Mouse (Mus musculus): ENCODE data around the gene Cxcl15. TPM values are rescaled to one million over a fixed set of nuclear protein-coding genes. Genes with fewer than 3 reads are reported as not detected.

Gene Cxcl15
- total and polyA plus RNA-seq, 3 experiments, result not detected

DNA sequence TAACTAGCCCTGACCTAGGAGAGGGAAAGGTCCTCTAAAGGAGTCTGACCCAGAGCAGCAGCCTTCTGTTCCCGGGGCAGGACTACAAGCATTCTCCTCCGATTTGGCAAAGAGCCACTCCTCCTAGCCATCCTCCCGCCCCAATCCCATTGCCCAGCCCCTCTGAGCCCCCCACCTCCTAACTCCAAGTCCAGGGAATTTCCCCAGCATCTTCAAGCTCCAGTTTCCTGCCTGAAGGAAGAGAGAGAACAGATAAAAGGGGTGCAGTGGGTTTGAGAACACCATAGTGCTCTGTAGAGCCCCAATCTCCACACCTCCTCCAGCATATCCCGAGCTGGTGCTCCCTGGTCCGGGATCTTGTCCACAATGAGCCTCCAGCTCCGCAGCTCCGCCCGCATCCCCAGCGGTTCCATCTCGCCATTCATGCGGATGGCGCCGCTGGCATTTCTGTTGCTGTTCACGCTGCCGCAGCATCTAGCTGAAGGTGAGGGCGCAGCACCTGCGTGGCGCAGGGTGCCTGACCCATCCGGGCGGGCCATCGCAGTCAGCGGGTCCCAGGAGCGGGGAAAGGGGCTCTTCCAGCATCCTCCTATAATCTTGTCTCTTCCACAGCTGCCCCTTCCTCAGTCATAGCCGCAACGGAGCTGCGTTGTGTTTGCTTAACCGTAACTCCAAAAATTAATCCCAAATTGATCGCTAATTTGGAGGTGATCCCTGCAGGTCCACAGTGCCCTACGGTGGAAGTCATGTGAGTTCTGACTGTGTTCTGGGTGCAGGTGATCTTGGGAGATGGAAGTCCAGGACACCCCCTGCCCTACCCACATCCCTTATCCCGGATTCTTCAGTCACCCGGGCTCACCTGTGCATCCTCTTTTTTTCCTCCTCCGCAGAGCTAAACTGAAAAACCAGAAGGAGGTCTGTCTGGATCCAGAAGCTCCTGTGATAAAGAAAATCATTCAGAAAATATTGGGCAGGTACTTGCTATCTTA is 35.0 kb upstream of the Cxcl15 start, which contains the start of gene Cxcl5:
Cxcl5 (plus strand) TSS at position 284 of the 989 bp plus-strand sequence.
- H3K27ac ChIP-seq (ENCODE audit: insufficient read depth, low read depth), result no peak within 1 kb of the TSS
- H3K79me2 ChIP-seq (replicated peaks; ENCODE audit: control insufficient read depth, extremely low read depth, insufficient read depth, poor library complexity, severe bottlenecking), result no peaks in the 10 kb centered on the region
- H3K36me3 ChIP-seq (replicated peaks in 1 of 2; ENCODE audit: control insufficient read depth in 1 of 2, insufficient read depth in 1 of 2, low read length in 1 of 2), result no peaks in the 10 kb centered on the region
- no peaks in the 10 kb centered on the region for H3K9me3 ChIP-seq (replicated peaks; ENCODE audit: low read length)
- no peak within 1 kb of the TSS for H3K4me2 ChIP-seq (ENCODE audit: insufficient read depth, low read depth, poor library complexity, severe bottlenecking)
- no peaks in the 10 kb centered on the region for H3K27me3 ChIP-seq (replicated peaks)
- no peak within 1 kb of the TSS for H3K9ac ChIP-seq (ENCODE audit: insufficient read depth, low read depth)
- H3K4me3 ChIP-seq (replicated peaks in 1 of 3; ENCODE audit: low read depth in 2 of 3, low read length in 2 of 3, poor library complexity in 1 of 3), result no peak within 1 kb of the TSS
- no peak for DNase-seq (ENCODE audit: extremely low read depth)
- TF ChIP-seq IRF4 (IDR thresholded peaks at IDR 0.05; ENCODE audit: low read depth, low read length) (no peak), GABPA (IDR thresholded peaks at IDR 0.05; ENCODE audit: insufficient replicate concordance, low read depth, low read length) (no peak), JUN (IDR thresholded peaks at IDR 0.05; ENCODE audit: insufficient read depth, low read depth, low read length) (no peak), MAX (IDR thresholded peaks at IDR 0.05; ENCODE audit: low read length) (no peak), ZMIZ1 (IDR thresholded peaks at IDR 0.05; ENCODE audit: low read depth, low read length) (no peak), CHD2 (IDR thresholded peaks at IDR 0.05; ENCODE audit: low read length) (no peak), NELFE (IDR thresholded peaks at IDR 0.05; ENCODE audit: low read depth, low read length) (no peak), E2F4 (IDR thresholded peaks at IDR 0.05; ENCODE audit: insufficient replicate concordance, low read depth, low read length) (no peak), CHD1 (IDR thresholded peaks at IDR 0.05; ENCODE audit: low read depth, low read length) (no peak), RCOR1 (conservative IDR thresholded peaks at IDR 0.05; ENCODE audit: low read depth, low read length) (no peak), POLR2A (IDR thresholded peaks at IDR 0.05; ENCODE audit: low read depth, low read length) (no peak), ZNF384 (IDR thresholded peaks at IDR 0.05; ENCODE audit: low read depth, low read length) (no peak), POLR2AphosphoS2 (IDR thresholded peaks at IDR 0.05; ENCODE audit: low read depth, low read length) (no peak), MXI1 (IDR thresholded peaks at IDR 0.05; ENCODE audit: low read depth, low read length) (no peak), NRF1 (IDR thresholded peaks at IDR 0.05; ENCODE audit: low read depth, low read length) (no peak), JUND (conservative IDR thresholded peaks at IDR 0.05; ENCODE audit: low read depth, low read length) (no peak), UBTF (IDR thresholded peaks at IDR 0.05; ENCODE audit: low read depth, low read length) (no peak), EP300 (IDR thresholded peaks at IDR 0.05; ENCODE audit: low read length) (no peak), MAFK (IDR thresholded peaks at IDR 0.05; ENCODE audit: insufficient replicate concordance, low read length) (no peak)
- dilution Hi-C loops (cut with MboI; ENCODE audit: extremely low pct_ligation_motif_present, extremely low pct_unique_long_range_greater_than_20kb, low sequenced_read_pairs), result no loop called here
- peaks cover 2 to 39% of the 10 kb centered on the region in 2 experiments; a peak in 3 of 4 replicates for H3K4me1 ChIP-seq (ENCODE audit: control insufficient read depth in 1 of 2, insufficient read depth in 2 of 2)
- in situ Hi-C loops (cut with MboI; ENCODE audit: low pct_ligation_motif_present, low pct_unique_long_range_greater_than_20kb, low sequenced_read_pairs), result no loop called here

DNA sequence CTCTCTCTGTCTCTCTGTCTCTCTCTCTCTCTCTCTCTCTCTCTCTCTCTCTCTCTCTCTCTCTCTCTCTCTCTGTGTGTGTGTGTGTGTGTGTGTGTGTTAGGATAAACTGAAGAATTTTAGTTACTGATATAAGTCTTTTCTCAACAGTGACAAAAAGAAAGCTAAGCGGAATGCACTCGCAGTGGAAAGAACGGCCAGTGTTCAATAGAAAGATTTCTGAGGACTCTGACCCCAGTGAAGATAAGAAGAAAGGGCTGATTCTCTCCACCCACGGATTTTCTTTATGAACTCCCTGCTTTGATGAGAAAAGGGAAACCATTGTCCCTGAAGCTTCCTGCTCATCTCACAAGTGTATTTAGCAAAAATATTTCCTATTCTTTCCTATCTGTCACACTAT is 34.0 kb upstream of the Cxcl15 start:
- in situ Hi-C loops (cut with MboI; ENCODE audit: low pct_ligation_motif_present, low pct_unique_long_range_greater_than_20kb, low sequenced_read_pairs), result no loop called here
- H3K36me3 ChIP-seq (replicated peaks in 1 of 2; ENCODE audit: control insufficient read depth in 1 of 2, insufficient read depth in 1 of 2, low read length in 1 of 2), result no peaks in the 10 kb centered on the region
- no peak for TF ChIP-seq ZNF384 (IDR thresholded peaks at IDR 0.05; ENCODE audit: low read depth, low read length)
- TF ChIP-seq CHD2 (IDR thresholded peaks at IDR 0.05; ENCODE audit: low read length), result no peak
- no peak for TF ChIP-seq E2F4 (IDR thresholded peaks at IDR 0.05; ENCODE audit: insufficient replicate concordance, low read depth, low read length)
- TF ChIP-seq ZC3H11A (IDR thresholded peaks at IDR 0.05; ENCODE audit: low read depth, low read length), result no peak
- no peak for TF ChIP-seq RAD21 (IDR thresholded peaks at IDR 0.05; ENCODE audit: low read depth, low read length)
- TF ChIP-seq PAX5 (IDR thresholded peaks at IDR 0.05; ENCODE audit: low read length), result no peak
- TF ChIP-seq CTCF (conservative IDR thresholded peaks at IDR 0.05 in 1 of 2, IDR thresholded peaks at IDR 0.05 in 1 of 2; ENCODE audit: low read depth in 2 of 2, low read length in 2 of 2), result no peak
- no peak for TF ChIP-seq POLR2AphosphoS2 (IDR thresholded peaks at IDR 0.05; ENCODE audit: low read depth, low read length)
- no peak for TF ChIP-seq USF2 (conservative IDR thresholded peaks at IDR 0.05; ENCODE audit: low read depth, low read length)
- TF ChIP-seq ELF1 (IDR thresholded peaks at IDR 0.05; ENCODE audit: low read depth, low read length), result no peak
- no peak for TF ChIP-seq MAFK (IDR thresholded peaks at IDR 0.05; ENCODE audit: insufficient replicate concordance, low read length)
- no peak for TF ChIP-seq TCF12 (IDR thresholded peaks at IDR 0.05; ENCODE audit: low read depth, low read length)
- TF ChIP-seq CHD1 (IDR thresholded peaks at IDR 0.05; ENCODE audit: low read depth, low read length), result no peak
- no peak for TF ChIP-seq HCFC1 (IDR thresholded peaks at IDR 0.05; ENCODE audit: low read depth, low read length)
- TF ChIP-seq RCOR1 (conservative IDR thresholded peaks at IDR 0.05; ENCODE audit: low read depth, low read length), result no peak
- TF ChIP-seq JUN (IDR thresholded peaks at IDR 0.05; ENCODE audit: insufficient read depth, low read depth, low read length), result no peak
- TF ChIP-seq ETS1 (conservative IDR thresholded peaks at IDR 0.05; ENCODE audit: low read depth, low read length), result no peak
- no peak for TF ChIP-seq IRF4 (IDR thresholded peaks at IDR 0.05; ENCODE audit: low read depth, low read length)
- TF ChIP-seq TBP (conservative IDR thresholded peaks at IDR 0.05; ENCODE audit: low read depth, low read length), result no peak
- no peak for TF ChIP-seq MAZ (IDR thresholded peaks at IDR 0.05; ENCODE audit: low read depth, low read length)
- no peak overlapping the region for H3K27ac ChIP-seq (ENCODE audit: insufficient read depth, low read depth)
- peaks cover 2 to 39% of the 10 kb centered on the region in 2 experiments; a peak in 3 of 4 replicates for H3K4me1 ChIP-seq (ENCODE audit: control insufficient read depth in 1 of 2, insufficient read depth in 2 of 2)
- H3K4me2 ChIP-seq (ENCODE audit: insufficient read depth, low read depth, poor library complexity, severe bottlenecking), result no peak overlapping the region
- no peaks in the 10 kb centered on the region for H3K9me3 ChIP-seq (replicated peaks; ENCODE audit: low read length)
- H3K4me3 ChIP-seq (replicated peaks in 1 of 3; ENCODE audit: low read depth in 2 of 3, low read length in 2 of 3, poor library complexity in 1 of 3), result no peak overlapping the region
- H3K9ac ChIP-seq (ENCODE audit: insufficient read depth, low read depth), result no peak overlapping the region
- DNase-seq (ENCODE audit: extremely low read depth), result no peak
- no peaks in the 10 kb centered on the region for H3K79me2 ChIP-seq (replicated peaks; ENCODE audit: control insufficient read depth, extremely low read depth, insufficient read depth, poor library complexity, severe bottlenecking)
- H3K27me3 ChIP-seq (replicated peaks), result no peaks in the 10 kb centered on the region
- dilution Hi-C loops (cut with MboI; ENCODE audit: extremely low pct_ligation_motif_present, extremely low pct_unique_long_range_greater_than_20kb, low sequenced_read_pairs), result no loop called here
